Mouse (Mus musculus) embryonic fibroblast, embryonic 13.5 days (primary cell): ENCODE measurements around the gene Sh3bp5.

Source experiments
- CTCF ChIP-seq: IDR thresholded peaks from 2 replicates; pipeline ENCODE4 v1.5.1; 2011; ENCODE audit warnings: mild to moderate bottlenecking, control low read depth, low read length, moderate library complexity, borderline replicate concordance; ENCODE audit not compliant: insufficient read depth
- POLR2A ChIP-seq: IDR thresholded peaks from 2 replicates; pipeline ENCODE4 v1.6.1; 2011; ENCODE audit warnings: low read depth, mild to moderate bottlenecking, control low read depth, low read length, moderate library complexity

DNA sequence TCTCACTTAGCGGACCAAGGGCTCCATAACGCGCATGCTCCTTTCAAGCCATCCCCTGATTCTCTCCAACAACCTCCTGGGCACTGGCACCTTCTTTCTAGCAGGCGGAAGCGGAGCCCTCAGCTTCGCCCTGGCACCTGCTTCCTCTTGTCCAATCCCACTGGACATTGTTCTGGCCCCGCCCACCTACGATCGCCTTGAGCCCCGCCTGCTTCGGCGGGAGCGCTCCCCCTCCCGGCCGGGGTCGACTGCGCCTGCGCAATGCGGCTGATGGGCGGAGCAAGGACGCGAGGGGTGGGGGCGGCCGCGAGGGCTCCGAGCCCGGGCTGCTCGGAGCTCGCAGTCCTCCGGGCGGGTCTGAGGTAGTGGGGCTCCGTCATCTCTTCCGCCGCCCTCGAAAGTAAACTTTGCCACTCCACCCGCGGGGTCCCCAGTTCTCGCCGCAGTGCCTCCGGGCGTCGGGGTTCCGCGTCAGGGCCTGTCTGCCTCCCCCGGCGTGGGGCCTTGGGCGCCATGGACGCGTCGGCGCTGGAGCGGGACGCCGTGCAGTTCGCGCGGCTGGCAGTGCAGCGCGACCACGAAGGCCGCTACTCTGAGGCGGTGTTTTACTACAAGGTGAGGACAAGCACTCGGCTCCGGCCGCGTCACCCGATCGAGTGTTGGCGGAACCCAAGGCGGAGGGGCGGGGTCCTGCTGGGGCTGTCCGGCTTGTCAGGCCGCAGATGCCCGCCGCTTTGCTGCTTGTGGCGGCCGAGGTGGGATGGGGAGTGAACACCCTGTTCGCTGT is 99.3 kb downstream of the Sh3bp5 start, which contains the start of gene Capn7:
- TF ChIP-seq CTCF = no peak
- peak; percentile 86 for TF ChIP-seq POLR2A
